16 mouse cellular contexts compared by ENCODE assay signal in the genomic region with DNA sequence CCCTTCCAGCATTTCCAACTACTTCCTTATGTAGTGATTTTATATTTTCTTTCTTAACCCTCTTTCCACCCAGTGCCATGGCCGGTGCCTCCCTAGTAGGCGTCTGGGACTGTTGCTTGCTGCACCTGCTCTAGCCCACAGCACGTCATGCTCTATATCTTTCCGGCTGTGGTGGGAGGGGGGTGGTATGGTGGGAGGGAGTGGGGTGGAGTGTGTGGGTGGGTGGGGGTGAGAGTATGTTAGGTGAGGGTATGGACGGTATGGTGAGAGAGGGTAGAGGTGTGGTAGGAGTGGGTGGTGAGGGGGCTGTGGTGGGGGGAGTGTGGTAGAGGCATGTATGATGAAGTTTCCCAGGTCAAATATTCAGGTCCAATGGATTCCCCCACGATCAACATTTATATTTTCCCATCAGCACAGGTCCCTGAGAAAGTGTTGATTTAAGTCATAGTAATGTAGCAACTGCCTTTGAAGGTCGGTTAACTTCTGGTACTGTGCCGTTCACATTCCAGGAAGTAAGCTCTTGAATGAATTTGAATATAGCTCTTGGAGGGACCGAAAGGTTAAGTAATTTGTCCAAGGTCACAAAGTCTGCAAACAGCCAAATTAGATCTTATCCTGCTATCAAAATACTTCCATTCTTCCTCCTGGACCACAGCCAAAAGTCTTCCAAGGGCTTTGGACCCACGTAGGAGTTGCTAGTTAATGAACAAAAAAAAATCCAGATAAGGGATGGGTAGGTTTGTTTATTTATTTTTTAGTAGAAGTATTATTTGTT. TPM values are rescaled to one million over a fixed set of nuclear protein-coding genes. Genes with fewer than 3 reads are reported as not detected.
DNase-seq lines count a peak whose midpoint lies in the region; ATAC-seq and TF ChIP-seq lines count a peak whose summit lies in the region.
"Had no signal": no experiment of that assay in that cellular context is flagged by ENCODE, and none has a peak within 500 bp of the region (broad histone marks: within the 10 kb centered on the region; RNA-seq: fewer than 3 reads in every experiment).

No protein-coding gene starts in this region.

- peak; percentile 75 for ATAC-seq in kidney, embryonic 16.5 days (ENCODE audit: low FRiP score, low TSS enrichment)
- no peak for ATAC-seq in hindbrain, embryonic 14.5 days (ENCODE audit: low FRiP score)
- ATAC-seq: hindbrain, embryonic 16.5 days had no signal

- no peaks in the 10 kb centered on the region for H3K36me3 ChIP-seq in kidney, embryonic 16.5 days (ENCODE audit: insufficient read depth, low read length)
- H3K36me3 ChIP-seq in hindbrain, embryonic 14.5 days (replicated peaks; ENCODE audit: control insufficient read depth, insufficient read depth), result no peaks in the 10 kb centered on the region
- H3K36me3 ChIP-seq: embryonic facial prominence, embryonic 12.5 days; forebrain, embryonic 12.5 days; heart, embryonic 15.5 days; liver, embryonic 13.5 days had no signal

- H3K9me3 ChIP-seq in kidney, embryonic 16.5 days (ENCODE audit: low read length), result no peaks in the 10 kb centered on the region
- H3K9me3 ChIP-seq in hindbrain, embryonic 14.5 days (ENCODE audit: control insufficient read depth, low read length), result no peaks in the 10 kb centered on the region
- H3K9me3 ChIP-seq: embryonic facial prominence, embryonic 12.5 days; forebrain, embryonic 12.5 days; heart, embryonic 15.5 days; liver, embryonic 13.5 days had no signal

- H3K9ac ChIP-seq in kidney, embryonic 16.5 days (replicated peaks; ENCODE audit: low read length), result no peak overlapping the region
- no peak overlapping the region for H3K9ac ChIP-seq in hindbrain, embryonic 14.5 days
- H3K9ac ChIP-seq: embryonic facial prominence, embryonic 12.5 days; forebrain, embryonic 12.5 days; heart, embryonic 15.5 days; liver, embryonic 13.5 days had no signal

- 47% methylated on average over 10 of the region's 10 CpGs for WGBS in kidney, embryonic 16.5 days
- WGBS in hindbrain, embryonic 14.5 days, result 83% methylated on average over 10 of the region's 10 CpGs

- peaks cover 31% of the 10 kb centered on the region for H3K4me1 ChIP-seq in kidney, embryonic 16.5 days (ENCODE audit: insufficient read depth, low read length)
- H3K4me1 ChIP-seq in hindbrain, embryonic 14.5 days (replicated peaks; ENCODE audit: control insufficient read depth, insufficient read depth, low read length), result no peaks in the 10 kb centered on the region
- H3K4me1 ChIP-seq: forebrain, embryonic 12.5 days had no signal

- TF ChIP-seq CTCF in layer of hippocampus, adult 2 months (conservative IDR thresholded peaks at IDR 0.05), result no peak

- no peaks in the 10 kb centered on the region for H3K27me3 ChIP-seq in kidney, embryonic 16.5 days (ENCODE audit: insufficient read depth, low read length)
- H3K27me3 ChIP-seq in hindbrain, embryonic 14.5 days (ENCODE audit: control insufficient read depth, insufficient read depth, low read length), result no peaks in the 10 kb centered on the region
- H3K27me3 ChIP-seq: embryonic facial prominence, embryonic 12.5 days; forebrain, embryonic 12.5 days; liver, embryonic 13.5 days had no signal

- no peak overlapping the region for H3K4me3 ChIP-seq in kidney, embryonic 16.5 days (ENCODE audit: low read length)
- no peak overlapping the region for H3K4me3 ChIP-seq in hindbrain, embryonic 14.5 days (replicated peaks; ENCODE audit: low read length)
- no peak overlapping the region for H3K4me3 ChIP-seq in layer of hippocampus, adult 2 months
- H3K4me3 ChIP-seq: embryonic facial prominence, embryonic 12.5 days; forebrain, embryonic 12.5 days; heart, embryonic 15.5 days; liver, embryonic 13.5 days had no signal

- H3K4me2 ChIP-seq in kidney, embryonic 16.5 days (replicated peaks; ENCODE audit: low read depth, low read length), result no peak overlapping the region
- no peak overlapping the region for H3K4me2 ChIP-seq in hindbrain, embryonic 14.5 days (replicated peaks)
- H3K4me2 ChIP-seq: embryonic facial prominence, embryonic 12.5 days; forebrain, embryonic 12.5 days; heart, embryonic 15.5 days; liver, embryonic 13.5 days had no signal

- DNase-seq in urinary bladder, postnatal 14 days (ENCODE audit: low spot score), result peak; percentile 27
- no peak for DNase-seq in urinary bladder, postnatal 10 days (ENCODE audit: low spot score)
- DNase-seq in lung, postnatal 14 days, result peak; percentile 57
- no peak for DNase-seq in embryo, embryonic 11 days
- DNase-seq in hindbrain, embryonic 14.5 days (ENCODE audit: low spot score), result no peak
- DNase-seq in layer of hippocampus, postnatal 36 days, result no peak
- no peak for DNase-seq in layer of hippocampus, adult 2 months (ENCODE audit: low spot score in 2 of 2)
- DNase-seq: cerebellum, adult 9-10 months; gastrocnemius, postnatal 36 days; liver, embryonic 13.5 days had no signal

- H3K27ac ChIP-seq in kidney, embryonic 16.5 days (ENCODE audit: low read length), result peak overlapping the region; percentile 64
- no peak overlapping the region for H3K27ac ChIP-seq in hindbrain, embryonic 14.5 days
- H3K27ac ChIP-seq in layer of hippocampus, adult 2 months, result no peak overlapping the region
- H3K27ac ChIP-seq: embryonic facial prominence, embryonic 12.5 days; forebrain, embryonic 12.5 days; heart, embryonic 15.5 days; liver, embryonic 13.5 days had no signal

RNA-seq across cellular contexts. Expression of a gene that starts 24.9 kb away (rescaled TPM):
- 3.0 and 3.6 TPM in 2 replicates for polyA plus RNA-seq in kidney, embryonic 16.5 days (2015; fragmentation: Nextera tagmentation; extraction: Ambion mirVana)
- polyA plus RNA-seq in hindbrain, embryonic 14.5 days (2014; fragmentation: Nextera tagmentation; extraction: Ambion mirVana), result 2.8 and 3.3 TPM in 2 replicates
- 10 to 100 TPM; 10.8 to 12.8 TPM for total RNA-seq in layer of hippocampus, postnatal 36 days (2021)
- total RNA-seq in layer of hippocampus, adult 2 months (2021), result 10 to 100 TPM; 10.4 to 13.9 TPM

RNA-seq across cellular contexts. Expression of a gene that starts 28.2 kb away (rescaled TPM):
- polyA plus RNA-seq in kidney, embryonic 16.5 days (2015; fragmentation: Nextera tagmentation; extraction: Ambion mirVana), result 9.8 and 11.0 TPM in 2 replicates
- not detected in 2 replicates for polyA plus RNA-seq in hindbrain, embryonic 14.5 days (2014; fragmentation: Nextera tagmentation; extraction: Ambion mirVana)
- total RNA-seq in layer of hippocampus, postnatal 36 days (2021), result not detected
- not detected for total RNA-seq in layer of hippocampus, adult 2 months (2021)
- total RNA-seq: gastrocnemius, postnatal 36 days had no signal
- polyA plus RNA-seq: brain, embryonic 14.5 days; embryonic facial prominence, embryonic 12.5 days; forebrain, embryonic 12.5 days; hindbrain, embryonic 16.5 days had no signal

RNA-seq across cellular contexts. Expression of a gene that starts 34.0 kb away (rescaled TPM):
- polyA plus RNA-seq in kidney, embryonic 16.5 days (2015; fragmentation: Nextera tagmentation; extraction: Ambion mirVana), result 8.8 and 8.9 TPM in 2 replicates
- polyA plus RNA-seq in hindbrain, embryonic 14.5 days (2014; fragmentation: Nextera tagmentation; extraction: Ambion mirVana), result 0.63 and 1.3 TPM in 2 replicates
- total RNA-seq in layer of hippocampus, postnatal 36 days (2021), result 1 to 10 TPM; 2.0 to 2.5 TPM
- total RNA-seq in layer of hippocampus, adult 2 months (2021), result 1 to 10 TPM; 1.6 to 4.2 TPM

Comparison
In these comparisons a context has a peak if more than half of its experiments do, and no peak if none do; other contexts are left out.
1. DNase-seq: peak in urinary bladder, postnatal 14 days (single experiment) and lung, postnatal 14 days (single experiment); none in urinary bladder, postnatal 10 days (single experiment), embryo, embryonic 11 days (single experiment), hindbrain, embryonic 14.5 days (single experiment), layer of hippocampus, postnatal 36 days (0 of 2) and layer of hippocampus, adult 2 months (0 of 2).